Mouse (Mus musculus) liver, adult 2 months (tissue): ENCODE results near the gene Nbr1. TPM values are rescaled to one million over a fixed set of nuclear protein-coding genes. Genes with fewer than 3 reads are reported as not detected.
"Not testable (repeated sequence)": the region's sequence is repeated elsewhere in the genome, so short reads cannot be mapped to it uniquely, and the experiment has no call there.

Experiments
- DNase-seq: peaks from one replicate; pipeline ENCODE4 v3.0.0-alpha.2; 2011; ENCODE audit warnings: low read depth, low spot score; ENCODE audit errors: extremely low read depth
- H3K27ac ChIP-seq: fragments of 200-500 bp; replicated peaks from 2 replicates; pipeline ENCODE4 v1.5.1; 2012; ENCODE audit warnings: low read depth, mild to moderate bottlenecking, control low read depth, inconsistent platforms, low read length; ENCODE audit not compliant: insufficient read depth
- H3K27me3 ChIP-seq: fragments of 200-500 bp; 2 replicates; pipeline ENCODE4 v1.6.1; 2012; ENCODE audit warnings: mild to moderate bottlenecking, moderate library complexity, low read length, inconsistent platforms; ENCODE audit not compliant: control insufficient read depth, insufficient read depth
- H3K36me3 ChIP-seq: fragments of 200-500 bp; 2 replicates; pipeline ENCODE4 v1.6.1; 2012; ENCODE audit warnings: low read length, inconsistent platforms; ENCODE audit not compliant: control insufficient read depth, insufficient read depth
- H3K4me1 ChIP-seq: fragments of 200-500 bp; 2 replicates; pipeline ENCODE4 v1.6.1; 2011; ENCODE audit warnings: low read length; ENCODE audit not compliant: control insufficient read depth, insufficient read depth
- H3K4me3 ChIP-seq: fragments of 200-500 bp; 2 replicates; pipeline ENCODE4 v1.5.1; 2011; ENCODE audit warnings: low read depth, mild to moderate bottlenecking, control low read depth, low read length, moderate library complexity; ENCODE audit not compliant: insufficient read depth
- H3K79me2 ChIP-seq: fragments of 200-500 bp; 2 replicates; pipeline ENCODE4 v1.6.1; 2012; ENCODE audit warnings: inconsistent platforms, mild to moderate bottlenecking, low read length, moderate library complexity; ENCODE audit not compliant: control insufficient read depth, insufficient read depth
- H3K9ac ChIP-seq: fragments of 200-500 bp; 2 replicates; pipeline ENCODE4 v1.6.1; 2012; ENCODE audit warnings: low read depth, mild to moderate bottlenecking, control low read depth, inconsistent platforms, low read length
- CTCF ChIP-seq: fragments of 200-500 bp; IDR thresholded peaks from 2 replicates; pipeline ENCODE4 v1.5.1; 2011; ENCODE audit warnings: low read depth, low read length, control low read depth
- POLR2A ChIP-seq: fragments of 200-500 bp; IDR thresholded peaks from 2 replicates; pipeline ENCODE4 v1.6.1; 2011; ENCODE audit warnings: low read length, control low read depth; ENCODE audit not compliant: insufficient read depth; ENCODE audit errors: extremely low read depth
- WGBS: fragments of 180-500 bp; shearing (Covaris S2); methylation state at CpG from one replicate; pipeline ENCODE4 v1.1.7; 2018; 5-methylcytosine and 5-hydroxymethylcytosine counted together
- polyA plus RNA-seq: library from polyadenylated mRNA; depleted of rRNA; stranded (reverse); fragments of >200 nt; gene quantifications from 2 replicates; pipeline ENCODE4 v1.2.3, GENCODE M21; 2012
- total RNA-seq: library from RNA; depleted of rRNA; stranded (reverse); fragments of >200 nt; gene quantifications from 2 replicates; pipeline ENCODE4 v1.2.3, GENCODE M21; 2014

Gene Nbr1
- total and polyA plus RNA-seq, 2 experiments = 141 to 211 TPM

DNA sequence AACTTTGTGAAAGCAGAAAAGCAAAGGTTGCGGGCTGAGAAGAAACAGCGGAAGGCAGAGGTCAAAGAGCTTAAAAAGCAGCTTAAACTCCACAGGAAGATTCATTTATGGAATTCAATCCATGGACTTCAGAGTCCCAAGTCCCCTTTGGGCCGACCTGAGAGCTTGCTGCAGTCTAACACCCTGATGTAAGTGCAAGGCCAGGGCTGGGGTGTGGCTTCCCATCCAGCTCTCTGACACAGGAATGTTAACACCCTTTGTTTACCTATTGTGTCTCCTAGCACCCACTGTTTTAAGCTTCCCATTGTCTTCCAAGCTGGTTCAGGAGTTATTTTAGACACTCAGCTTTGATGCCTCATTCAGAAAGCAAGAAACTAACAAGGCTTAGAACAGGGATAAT, 16.5 kb downstream of the Nbr1 start:
- Histone ChIP-seq H3K36me3 (peaks cover 89% of the 10 kb centered on the region), H3K9ac (no peak overlapping the region), H3K79me2 (no peaks in the 10 kb centered on the region; the same call in 1 of the 2 replicates), H3K4me1 (no peaks in the 10 kb centered on the region), H3K27me3 (no peaks in the 10 kb centered on the region), H3K27ac (no peak overlapping the region), H3K4me3 (no peak overlapping the region)
- TF ChIP-seq CTCF (no peak), POLR2A (no peak)
- 75% methylated on average over 3 of the region's 3 CpGs for WGBS
- DNase-seq = no peak

DNA sequence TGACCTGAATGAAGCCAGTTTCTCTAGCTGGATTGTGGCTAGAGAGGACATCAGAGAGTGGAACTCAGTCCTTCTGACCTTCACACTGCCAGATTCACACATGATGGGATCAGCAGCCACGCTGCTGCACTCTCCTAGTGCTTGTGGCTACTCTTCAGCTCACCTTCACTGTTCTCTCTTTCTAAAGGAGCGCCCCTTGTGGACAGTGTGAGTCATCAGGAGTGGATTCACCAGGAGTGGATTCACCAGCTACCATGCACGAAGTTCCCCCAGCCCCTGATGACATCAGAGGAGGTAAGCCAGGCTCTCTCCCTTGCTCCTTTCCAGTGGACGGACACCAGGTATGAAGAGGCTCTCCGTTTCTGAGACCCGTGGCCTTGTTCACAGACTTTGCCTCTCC, 24.2 kb downstream of the Nbr1 start:
- H3K9ac ChIP-seq = no peak overlapping the region
- H3K27ac ChIP-seq = no peak overlapping the region
- TF ChIP-seq CTCF (no peak), POLR2A (no peak)
- DNase-seq = no peak
- WGBS = 90% methylated on average over 6 of the region's 6 CpGs
- H3K79me2 ChIP-seq = no peaks in the 10 kb centered on the region
- H3K4me3 ChIP-seq = no peak overlapping the region
- 0 out of 2 replicates have a peak, but pooled peaks cover under 1% of the 10 kb centered on the region for H3K4me1 ChIP-seq
- no peaks in the 10 kb centered on the region for H3K27me3 ChIP-seq
- peaks cover 81% of the 10 kb centered on the region for H3K36me3 ChIP-seq

DNA sequence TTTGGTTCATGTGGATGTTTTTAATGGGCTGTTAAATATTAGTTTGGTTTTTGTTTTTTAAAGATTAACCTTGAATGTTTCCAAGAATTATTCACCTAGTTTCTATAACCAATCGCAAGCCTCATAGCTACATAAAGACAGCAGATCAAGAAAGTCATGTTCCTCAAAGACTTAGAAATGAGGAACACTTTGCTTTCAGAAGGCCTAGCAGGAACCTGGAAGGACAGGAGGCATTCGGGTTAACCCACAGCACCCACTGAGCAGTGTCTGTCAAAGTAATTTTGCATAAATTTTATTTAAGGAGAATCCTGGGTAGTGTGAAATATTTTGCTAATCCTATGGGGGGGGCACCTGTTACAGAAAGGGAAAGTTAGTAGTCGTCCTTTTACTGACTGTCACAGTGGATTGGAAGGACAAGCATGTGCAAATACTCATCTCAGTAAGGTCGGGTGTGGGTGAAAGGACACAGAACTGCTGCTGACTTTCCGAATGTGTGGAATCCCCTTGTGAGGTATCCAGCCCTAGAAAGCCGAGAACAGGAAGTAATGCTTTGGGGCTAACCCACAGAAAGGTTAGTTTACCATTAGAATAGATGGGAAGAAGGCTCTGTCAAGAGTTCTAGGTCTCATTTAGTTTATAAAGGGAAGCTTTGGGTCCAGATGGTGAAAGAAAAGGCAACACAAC, 29.3 kb downstream of the Nbr1 start:
- peaks cover 10% of the 10 kb centered on the region for H3K4me1 ChIP-seq
- peaks cover 64% of the 10 kb centered on the region for H3K36me3 ChIP-seq
- WGBS = 56% methylated on average over 6 of the region's 6 CpGs
- no peaks in the 10 kb centered on the region for H3K79me2 ChIP-seq
- DNase-seq = no peak
- 0 out of 2 replicates have a peak overlapping the region, but pooled peaks have one; percentile 8 for H3K27ac ChIP-seq
- no peaks in the 10 kb centered on the region for H3K27me3 ChIP-seq
- H3K4me3 ChIP-seq = no peak overlapping the region
- H3K9ac ChIP-seq = no peak overlapping the region
- TF ChIP-seq CTCF (no peak), POLR2A (no peak)

DNA sequence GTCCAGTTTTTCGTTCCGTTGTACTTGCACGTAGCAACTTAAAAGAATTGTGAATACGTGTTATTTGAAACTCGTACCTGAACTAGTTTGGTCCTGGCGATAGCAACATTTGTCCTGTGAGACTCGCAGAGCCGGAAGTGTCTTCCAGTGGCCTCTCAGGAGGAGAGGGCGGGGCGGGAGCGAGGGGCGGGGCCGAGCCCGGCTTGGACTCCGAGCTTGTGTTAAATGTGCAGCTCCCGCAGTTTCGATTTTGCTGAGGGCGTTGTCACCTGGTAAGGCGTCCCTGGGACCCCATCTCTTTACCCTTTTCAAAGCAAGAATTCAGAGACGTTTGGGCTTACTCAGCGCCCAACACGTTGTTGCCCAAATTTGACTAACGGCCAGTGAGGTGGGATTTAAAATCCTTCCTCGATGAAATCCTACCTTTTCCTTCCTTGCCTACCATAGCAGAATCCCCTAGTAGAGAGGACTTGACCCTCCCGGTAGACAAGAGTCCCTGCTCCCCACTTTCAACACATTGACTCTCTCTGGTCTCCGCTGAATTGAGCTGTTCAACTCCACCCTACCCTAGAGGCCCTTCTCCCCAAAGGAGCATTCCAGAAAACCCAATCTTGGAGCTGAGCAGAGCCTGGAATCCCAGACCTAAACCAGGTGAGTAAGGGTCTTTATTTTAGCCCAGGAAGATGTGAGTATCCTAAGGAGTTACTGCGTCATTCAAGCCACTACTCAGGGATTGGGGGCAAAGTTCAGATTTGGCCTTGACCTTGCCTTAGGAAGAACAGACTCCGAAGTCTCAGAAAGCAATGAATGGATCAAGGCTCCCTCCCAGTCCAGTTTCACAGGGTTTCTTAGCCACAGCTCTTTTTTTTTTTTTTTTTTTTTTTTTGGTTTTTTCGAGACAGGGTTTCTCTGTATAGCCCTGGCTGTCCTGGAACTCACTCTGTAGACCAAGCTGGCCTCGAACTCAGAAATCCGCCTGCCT, 30.4 kb downstream of the Nbr1 start, which contains the start of gene Tmem106a:
Gene Tmem106a, plus strand, starts transcription at position 189 of the 982 bp plus-strand sequence.
- TF ChIP-seq CTCF = no peak
- 0 out of 2 replicates have a peak, but pooled peaks have one; percentile 10 for TF ChIP-seq POLR2A
- Histone ChIP-seq H3K27me3 (no peaks in the 10 kb centered on the region), H3K79me2 (no peaks in the 10 kb centered on the region), H3K36me3 (peaks cover 64% of the 10 kb centered on the region), H3K27ac (peak within 1 kb of the TSS; percentile 89), H3K4me3 (peak within 1 kb of the TSS; percentile 45), H3K4me1 (peaks cover 10% of the 10 kb centered on the region), H3K9ac (peak within 1 kb of the TSS; percentile 54)
- DNase-seq = peak; percentile 81
- WGBS = 14% methylated on average over 30 of the region's 31 CpGs

DNA sequence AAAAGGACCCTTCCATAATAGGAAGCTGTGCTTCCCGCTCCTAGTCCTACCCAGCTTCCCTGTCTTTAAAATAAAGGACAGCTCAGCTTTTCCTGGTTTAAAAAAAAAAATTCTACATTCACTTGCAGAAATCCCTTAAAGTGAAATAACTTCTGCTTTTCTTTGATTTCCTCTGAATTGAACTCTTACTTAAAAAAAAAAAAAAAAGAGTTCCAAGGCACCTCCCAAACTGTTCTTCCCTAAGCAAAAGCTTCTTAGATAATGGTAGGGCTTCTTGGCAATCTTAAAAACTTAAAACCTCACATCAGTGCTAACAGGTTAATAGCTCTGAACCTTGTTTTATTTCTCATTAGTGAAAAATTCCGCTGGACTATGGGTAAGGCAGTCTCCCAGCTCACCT, 31.3 kb downstream of the Nbr1 start:
- Histone ChIP-seq H3K4me3 (no peak overlapping the region), H3K27me3 (no peaks in the 10 kb centered on the region), H3K9ac (peak overlapping the region; percentile 10; the same call in 1 of the 2 replicates), H3K27ac (peak overlapping the region; percentile 12), H3K36me3 (peaks cover 55% of the 10 kb centered on the region), H3K4me1 (peaks cover 10% of the 10 kb centered on the region), H3K79me2 (no peaks in the 10 kb centered on the region)
- no peak for DNase-seq
- TF ChIP-seq POLR2A (no peak), CTCF (no peak)
- 79% methylated on average over 2 of the region's 2 CpGs for WGBS

DNA sequence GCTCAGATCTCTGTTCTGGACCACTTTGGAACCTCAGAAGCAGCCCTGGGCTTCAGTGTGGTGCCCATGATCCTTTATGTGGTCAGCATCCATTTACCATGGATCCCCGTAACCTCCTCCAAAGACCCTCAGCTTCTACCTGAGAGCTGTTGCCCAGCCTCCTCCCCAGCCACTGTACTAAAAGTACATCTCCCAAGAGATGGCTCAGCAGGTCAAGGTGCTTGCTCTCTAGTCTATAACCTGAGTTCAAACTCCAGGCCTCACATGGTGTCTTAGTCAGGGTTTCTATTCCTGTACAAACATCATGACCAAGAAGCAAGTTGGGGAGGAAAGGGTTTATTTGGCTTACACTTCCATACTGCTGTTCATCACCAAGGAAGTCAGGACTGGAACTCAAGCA, 33.1 kb downstream of the Nbr1 start:
- WGBS = 100% methylated on average over 1 of the region's 1 CpGs
- H3K27me3 ChIP-seq, H3K79me2 ChIP-seq, H3K9ac ChIP-seq, H3K4me3 ChIP-seq, DNase-seq: not testable (repeated sequence)
- Histone ChIP-seq H3K27ac (0 out of 2 replicates have a peak overlapping the region, but pooled peaks have one; percentile 16), H3K4me1 (peaks cover 13% of the 10 kb centered on the region), H3K36me3 (peaks cover 46% of the 10 kb centered on the region)
